ENCODE assay signal across 15 mouse cellular contexts in the genomic region with DNA sequence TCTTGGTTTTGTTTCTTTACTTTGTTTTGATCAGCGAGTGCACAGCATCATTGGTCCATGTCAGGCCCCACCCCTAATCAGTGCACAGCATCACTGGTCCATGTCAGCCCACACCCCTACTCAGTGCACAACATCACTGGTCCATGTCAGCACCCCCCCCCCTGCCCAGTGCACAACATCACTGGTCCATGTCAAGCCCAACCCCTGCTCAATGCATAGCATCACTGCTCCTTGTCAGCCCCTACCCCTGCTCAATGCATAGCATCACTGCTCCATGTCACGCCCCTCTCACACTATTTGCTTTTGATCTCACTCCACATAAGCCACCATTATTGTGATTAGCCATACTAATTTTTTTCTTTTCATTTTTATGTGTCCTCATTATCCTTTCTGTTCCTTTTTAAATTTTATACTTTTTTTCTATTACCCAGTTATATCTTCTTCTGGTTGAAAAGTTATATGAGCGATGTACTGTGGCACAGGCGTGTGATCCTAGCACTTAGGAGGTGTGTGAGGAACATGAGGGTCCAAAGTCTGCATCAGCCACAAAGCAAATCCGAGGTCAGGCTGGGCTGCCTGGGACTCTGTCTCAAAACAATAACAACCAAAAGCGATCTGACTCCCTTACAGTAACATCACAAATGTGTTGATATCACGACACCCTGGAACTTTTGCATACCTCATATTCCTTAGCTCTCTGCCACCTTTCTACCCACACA.
"Had no signal": no experiment of that assay in that cellular context is flagged by ENCODE, and none has a peak within 500 bp of the region (broad histone marks: within the 10 kb centered on the region; RNA-seq: fewer than 3 reads in every experiment).

No protein-coding gene starts in this region.

- H3K27me3 ChIP-seq: liver, embryonic 12.5 days; midbrain, embryonic 12.5 days; neural tube, embryonic 15.5 days had no signal

- H3K4me2 ChIP-seq: liver, embryonic 12.5 days; lung, embryonic 14.5 days; midbrain, embryonic 12.5 days; neural tube, embryonic 15.5 days had no signal

- ATAC-seq: inflammation-experienced regulatory T-cells, adult 6 months; liver, embryonic 12.5 days had no signal

- H3K9ac ChIP-seq: liver, embryonic 12.5 days; lung, embryonic 14.5 days; midbrain, embryonic 12.5 days; neural tube, embryonic 15.5 days had no signal

- DNase-seq: lung, embryonic 14.5 days; lung, postnatal 10 days; lung, postnatal 4 days; right cerebral cortex, adult 18-20 months; right cerebral cortex, postnatal 25 days; thymus, adult 2 months; thymus, postnatal 25 days had no signal

- H3K4me3 ChIP-seq: left cerebral cortex, adult 2 months; limb, embryonic 10.5 days; liver, embryonic 12.5 days; midbrain, embryonic 12.5 days; myocyte; neural tube, embryonic 15.5 days had no signal

- H3K27ac ChIP-seq: kidney, postnatal 0 days; left cerebral cortex, adult 2 months; limb, embryonic 10.5 days; liver, embryonic 12.5 days; midbrain, embryonic 12.5 days; neural tube, embryonic 15.5 days had no signal

- H3K36me3 ChIP-seq: limb, embryonic 10.5 days; liver, embryonic 12.5 days; neural tube, embryonic 15.5 days had no signal

- H3K4me1 ChIP-seq: limb, embryonic 10.5 days; liver, embryonic 12.5 days; midbrain, embryonic 12.5 days; neural tube, embryonic 15.5 days had no signal

- H3K9me3 ChIP-seq: limb, embryonic 10.5 days; neural tube, embryonic 15.5 days had no signal
